Mouse (Mus musculus): ENCODE results near the gene Pip4k2a.

- no peak for TF ChIP-seq CTCF (IDR thresholded peaks at IDR 0.05; ENCODE audit: insufficient read depth, low read depth, low read length)
- no peak for TF ChIP-seq POLR2A (IDR thresholded peaks at IDR 0.05; ENCODE audit: insufficient read depth, low read depth, low read length)
Observed at GRCm38 (mm10) chr2:18850657-18851056, 147.3 kb downstream of the Pip4k2a start.
